Mouse (Mus musculus) mouse trophoblast stem cell (cell line): ENCODE results near the gene Rassf8.

Source experiments
- in situ Hi-C, 2 experiments: fragments of 300-500 bp; cut with MseI, MboI; formaldehyde crosslinking; loops; 2 replicates in 1 of 2; 3 replicates in 1 of 2; pipeline ENCODE4 v1.15.1; 2025

Gene Rassf8

GRCm38 (mm10) chr6:145776241-145776640 is 29.7 kb downstream of the Rassf8 start:
- in situ Hi-C loops: no loop called here

- in situ Hi-C loops: no loop called here
Measured at GRCm38 (mm10) chr6:145779383-145779782, 32.8 kb downstream of the Rassf8 start.

- in situ Hi-C loops: no loop called here
Measured at GRCm38 (mm10) chr6:145780180-145780802, 33.7 kb downstream of the Rassf8 start.

- in situ Hi-C loops: no loop called here
Measured at GRCm38 (mm10) chr6:145781256-145781655, 34.7 kb downstream of the Rassf8 start.

GRCm38 (mm10) chr6:145781966-145782365 is 35.4 kb downstream of the Rassf8 start:
- in situ Hi-C loops: no loop called here

- in situ Hi-C loops: no loop called here
Measured at GRCm38 (mm10) chr6:145787311-145787710, 40.8 kb downstream of the Rassf8 start.

- in situ Hi-C loops: loop anchor here (5.0 to 10.0 kb wide), 3 partner anchors 127 to 425 kb away; no protein-coding TSS in a partner anchor
Measured at GRCm38 (mm10) chr6:145789738-145790137, 43.2 kb downstream of the Rassf8 start.

- in situ Hi-C loops: loop anchor here (5.0 to 10.0 kb wide), 3 partner anchors 130 to 428 kb away; no protein-coding TSS in a partner anchor
Measured at GRCm38 (mm10) chr6:145792373-145792772, 45.8 kb downstream of the Rassf8 start.

- in situ Hi-C loops: loop anchor here (5.0 to 10.0 kb wide), 3 partner anchors 131 to 428 kb away; no protein-coding TSS in a partner anchor
Measured at GRCm38 (mm10) chr6:145793109-145793593, 46.6 kb downstream of the Rassf8 start.

- in situ Hi-C loops: loop anchor here (5.0 to 10.0 kb wide), 3 partner anchors 132 to 430 kb away; no protein-coding TSS in a partner anchor
Measured at GRCm38 (mm10) chr6:145794671-145795070, 48.1 kb downstream of the Rassf8 start.

GRCm38 (mm10) chr6:145796191-145797023 is 49.9 kb downstream of the Rassf8 start:
- in situ Hi-C loops: loop anchor here in 1 of 2 experiments (10.0 kb wide), 2 partner anchors 142 to 432 kb away; no protein-coding TSS in a partner anchor

- in situ Hi-C loops: loop anchor here in 1 of 2 experiments (10.0 kb wide), 2 partner anchors 143 to 433 kb away; no protein-coding TSS in a partner anchor
Measured at GRCm38 (mm10) chr6:145797692-145798091, 51.1 kb downstream of the Rassf8 start.

GRCm38 (mm10) chr6:145801796-145802488 is 55.4 kb downstream of the Rassf8 start:
- in situ Hi-C loops: no loop called here

- in situ Hi-C loops: no loop called here
Measured at GRCm38 (mm10) chr6:145802881-145803280, 56.3 kb downstream of the Rassf8 start.

- in situ Hi-C loops: no loop called here
Measured at GRCm38 (mm10) chr6:145804276-145804675, 57.7 kb downstream of the Rassf8 start.

- in situ Hi-C loops: no loop called here
Measured at GRCm38 (mm10) chr6:145806784-145807183, 60.2 kb downstream of the Rassf8 start.

- in situ Hi-C loops: no loop called here
Measured at GRCm38 (mm10) chr6:145807929-145808328, 61.4 kb downstream of the Rassf8 start.

GRCm38 (mm10) chr6:145809566-145809965 is 63.0 kb downstream of the Rassf8 start:
- in situ Hi-C loops: no loop called here

- in situ Hi-C loops: no loop called here
Measured at GRCm38 (mm10) chr6:145810015-145810414, 63.5 kb downstream of the Rassf8 start.

GRCm38 (mm10) chr6:145811174-145811573 is 64.6 kb downstream of the Rassf8 start:
- in situ Hi-C loops: no loop called here

GRCm38 (mm10) chr6:145815200-145815599 is 68.7 kb downstream of the Rassf8 start:
- in situ Hi-C loops: no loop called here

GRCm38 (mm10) chr6:145819151-145819550 is 72.6 kb downstream of the Rassf8 start:
- in situ Hi-C loops: no loop called here
